Mouse (Mus musculus): ENCODE results near the gene Pawr. TPM values are rescaled to one million over a fixed set of nuclear protein-coding genes. Genes with fewer than 3 reads are reported as not detected.

Pawr gene
- polyA plus RNA-seq, 1 experiment from 2014 or later: 83.4 TPM

GRCm38 (mm10) chr10:108394306-108394705, 62.4 kb downstream of the Pawr start:
- in situ Hi-C loops (cut with MboI; ENCODE audit: low pct_unique_long_range_greater_than_20kb): no loop called here

GRCm38 (mm10) chr10:108395229-108395628, 63.3 kb downstream of the Pawr start:
- CTCF ChIA-PET: no interaction called here
- ATAC-seq (no peak), DNase-seq (ENCODE audit: low read depth, low spot score) (no peak)
- H3K27me3 ChIP-seq: no peaks in the 10 kb centered on the region
- POLR2A ChIA-PET: no interaction called here
- in situ Hi-C loops (cut with MboI; ENCODE audit: low pct_unique_long_range_greater_than_20kb): no loop called here
- TF ChIP-seq CTCF (IDR thresholded peaks at IDR 0.05): no peak

More at GRCm38 (mm10) chr10:108394306-108394705, 62.4 kb downstream of the Pawr start:
- no peaks in the 10 kb centered on the region for H3K27me3 ChIP-seq
- TF ChIP-seq CTCF (IDR thresholded peaks at IDR 0.05): no peak
- POLR2A ChIA-PET: no interaction called here
- ATAC-seq (no peak), DNase-seq (ENCODE audit: low read depth, low spot score) (no peak)
- CTCF ChIA-PET: interaction anchor here (0.9 to 1.1 kb wide), 2 partner anchors 9 to 10 kb away, joined by 3 to 5 read pairs; no protein-coding TSS in a partner anchor

- no peak for DNase-seq (ENCODE audit: low read depth, low spot score)
- H3K27me3 ChIP-seq: no peaks in the 10 kb centered on the region
- ChIA-PET CTCF (no interaction called here), POLR2A (no interaction called here)
- no peak for TF ChIP-seq CTCF (IDR thresholded peaks at IDR 0.05)
- no peak for ATAC-seq
- in situ Hi-C loops (cut with MboI; ENCODE audit: low pct_unique_long_range_greater_than_20kb): no loop called here
Measured at GRCm38 (mm10) chr10:108395647-108396046, 63.7 kb downstream of the Pawr start.

- H3K27me3 ChIP-seq: no peaks in the 10 kb centered on the region
- ChIA-PET CTCF (no interaction called here), POLR2A (interaction anchor here (1.4 kb wide), 1 partner anchor 66 kb away, joined by 5 read pairs; no protein-coding TSS in a partner anchor)
- TF ChIP-seq CTCF (IDR thresholded peaks at IDR 0.05): no peak
- DNase-seq (ENCODE audit: low read depth, low spot score) (no peak), ATAC-seq (no peak)
- in situ Hi-C loops (cut with MboI; ENCODE audit: low pct_unique_long_range_greater_than_20kb): no loop called here
Measured at GRCm38 (mm10) chr10:108402751-108403150, 70.8 kb downstream of the Pawr start.

GRCm38 (mm10) chr10:108403366-108403865, 71.5 kb downstream of the Pawr start:
- DNase-seq (ENCODE audit: low read depth, low spot score) (no peak), ATAC-seq (no peak)
- H3K27me3 ChIP-seq: no peaks in the 10 kb centered on the region
- in situ Hi-C loops (cut with MboI; ENCODE audit: low pct_unique_long_range_greater_than_20kb): no loop called here
- ChIA-PET CTCF (interaction anchor here (0.7 to 1.2 kb wide), 2 partner anchors 9 to 12 kb away, joined by 3 to 5 read pairs; no protein-coding TSS in a partner anchor), POLR2A (no interaction called here)
- TF ChIP-seq CTCF (IDR thresholded peaks at IDR 0.05): no peak

GRCm38 (mm10) chr10:108404087-108404486, 72.2 kb downstream of the Pawr start:
- TF ChIP-seq CTCF (IDR thresholded peaks at IDR 0.05): no peak
- ATAC-seq: no peak
- ChIA-PET CTCF (interaction anchor here (0.7 to 1.2 kb wide), 2 partner anchors 10 to 11 kb away, joined by 3 to 5 read pairs; no protein-coding TSS in a partner anchor), POLR2A (interaction anchor here (0.7 kb wide), 1 partner anchor 32 kb away, joined by 3 read pairs; no protein-coding TSS in a partner anchor)
- no peak for DNase-seq (ENCODE audit: low read depth, low spot score)
- in situ Hi-C loops (cut with MboI; ENCODE audit: low pct_unique_long_range_greater_than_20kb): no loop called here
- H3K27me3 ChIP-seq: no peaks in the 10 kb centered on the region

GRCm38 (mm10) chr10:108405076-108405475, 73.2 kb downstream of the Pawr start:
- H3K27me3 ChIP-seq: no peaks in the 10 kb centered on the region
- DNase-seq (ENCODE audit: low read depth, low spot score) (no peak), ATAC-seq (no peak)
- no peak for TF ChIP-seq CTCF (IDR thresholded peaks at IDR 0.05)
- ChIA-PET CTCF (interaction anchor here (1.3 kb wide), 1 partner anchor 10 kb away, joined by 3 read pairs; no protein-coding TSS in a partner anchor), POLR2A (interaction anchor here (0.6 to 0.7 kb wide), 2 partner anchors 16 to 33 kb away, joined by 3 read pairs; no protein-coding TSS in a partner anchor)
- in situ Hi-C loops (cut with MboI; ENCODE audit: low pct_unique_long_range_greater_than_20kb): no loop called here

GRCm38 (mm10) chr10:108405931-108406330, 74.0 kb downstream of the Pawr start:
- ChIA-PET POLR2A (no interaction called here), CTCF (interaction anchor here (1.3 kb wide), 1 partner anchor 9 kb away, joined by 3 read pairs; no protein-coding TSS in a partner anchor)
- TF ChIP-seq CTCF (IDR thresholded peaks at IDR 0.05): no peak
- H3K27me3 ChIP-seq: no peaks in the 10 kb centered on the region
- ATAC-seq (no peak), DNase-seq (ENCODE audit: low read depth, low spot score) (no peak)
- in situ Hi-C loops (cut with MboI; ENCODE audit: low pct_unique_long_range_greater_than_20kb): no loop called here

GRCm38 (mm10) chr10:108406798-108407754, 75.2 kb downstream of the Pawr start:
- DNase-seq (ENCODE audit: low read depth, low spot score) (no peak), ATAC-seq (no peak)
- POLR2A ChIA-PET: interaction anchor here (0.6 kb wide), 1 partner anchor 57 kb away, joined by 3 read pairs; no protein-coding TSS in a partner anchor

GRCm38 (mm10) chr10:108408025-108408424, 76.1 kb downstream of the Pawr start:
- ATAC-seq: no peak
- in situ Hi-C loops (cut with MboI; ENCODE audit: low pct_unique_long_range_greater_than_20kb): no loop called here
- no peaks in the 10 kb centered on the region for H3K27me3 ChIP-seq
- CTCF ChIA-PET: interaction anchor here (1.2 to 1.8 kb wide), 3 partner anchors 13 to 27 kb away, joined by 3 to 4 read pairs (median 3); no protein-coding TSS in a partner anchor
- POLR2A ChIA-PET: interaction anchor here (0.6 kb wide), 1 partner anchor 58 kb away, joined by 3 read pairs; no protein-coding TSS in a partner anchor
- no peak for TF ChIP-seq CTCF (IDR thresholded peaks at IDR 0.05)
- DNase-seq (ENCODE audit: low read depth, low spot score): no peak

More at GRCm38 (mm10) chr10:108406798-108407754, 75.2 kb downstream of the Pawr start:
- CTCF ChIA-PET: interaction anchor here (1.2 to 1.8 kb wide), 4 partner anchors 11 to 28 kb away, joined by 3 to 4 read pairs (median 3); no protein-coding TSS in a partner anchor
- no peak for TF ChIP-seq CTCF (IDR thresholded peaks at IDR 0.05)
- H3K27me3 ChIP-seq: no peaks in the 10 kb centered on the region
- in situ Hi-C loops (cut with MboI; ENCODE audit: low pct_unique_long_range_greater_than_20kb): no loop called here

Measured in Patski (cell line).